Mouse (Mus musculus) thymus, postnatal 10 days (tissue): ENCODE results near the gene Gsk3b.
"Not testable (repeated sequence)": the region's sequence is repeated elsewhere in the genome, so short reads cannot be mapped to it uniquely, and the experiment has no call there.

Experiments used
- DNase-seq, 2 experiments: peaks; one replicate each; pipeline ENCODE4 v3.0.0; 2021; ENCODE audit warnings: low spot score in 2 of 2

Gene Gsk3b

DNA sequence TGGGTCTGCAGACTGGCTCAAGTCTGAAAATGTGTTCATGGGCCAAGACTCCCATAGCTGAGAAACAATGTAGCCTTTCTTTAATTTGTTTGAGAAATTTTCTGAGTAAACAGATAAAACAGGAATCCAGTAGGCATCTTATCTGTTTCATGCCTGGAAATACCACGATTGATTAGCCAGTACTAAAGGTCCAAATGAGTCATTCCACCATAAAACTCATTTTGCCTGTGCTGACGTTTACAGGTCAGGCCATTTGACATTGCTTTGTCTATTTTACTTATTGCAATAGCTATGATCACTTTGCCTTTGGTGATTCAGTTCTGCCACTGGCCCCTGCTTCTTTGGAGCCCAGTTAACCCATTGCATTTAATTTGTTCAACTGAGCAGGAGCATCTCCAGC lies 11.8 kb downstream of the Gsk3b start:
- DNase-seq: no peak

DNA sequence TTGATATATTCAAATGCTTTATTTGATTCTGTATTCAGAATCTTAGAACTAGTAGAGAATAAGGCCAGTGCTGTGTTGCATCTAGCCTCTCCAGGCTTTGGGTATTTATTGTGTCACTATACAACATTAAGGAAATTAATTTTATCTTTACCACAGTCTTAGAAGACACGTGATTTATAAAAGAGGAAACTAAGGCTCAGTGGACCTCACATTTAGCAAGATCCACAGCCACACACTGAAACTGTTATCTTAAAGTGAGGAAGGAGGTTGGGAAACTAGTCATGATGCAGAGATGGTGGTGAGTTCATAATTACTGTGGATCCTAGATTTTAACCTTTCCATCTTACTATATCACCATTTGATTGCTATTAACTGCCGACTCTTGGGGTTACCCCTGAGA lies 16.7 kb downstream of the Gsk3b start:
- DNase-seq: no peak

DNA sequence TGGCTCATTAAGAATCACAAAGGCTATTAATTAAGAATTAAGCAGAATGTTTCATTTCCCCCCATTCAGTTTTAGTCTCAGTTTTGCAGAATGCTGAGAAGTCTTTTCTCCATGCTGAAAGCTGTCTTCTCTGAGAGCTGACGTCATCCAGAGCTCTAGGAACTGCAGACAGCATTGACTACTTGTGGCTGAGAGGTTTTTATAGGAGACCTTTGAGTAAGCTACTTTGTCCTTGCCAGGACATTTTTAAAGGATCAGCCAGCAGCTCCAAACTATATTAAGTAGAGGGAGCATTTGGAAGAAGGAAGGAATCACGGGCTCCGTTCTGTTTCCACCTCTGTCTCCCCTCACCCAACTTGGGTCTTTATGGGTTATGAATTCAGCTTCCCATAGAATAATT lies 17.7 kb downstream of the Gsk3b start:
- no peak for DNase-seq

DNA sequence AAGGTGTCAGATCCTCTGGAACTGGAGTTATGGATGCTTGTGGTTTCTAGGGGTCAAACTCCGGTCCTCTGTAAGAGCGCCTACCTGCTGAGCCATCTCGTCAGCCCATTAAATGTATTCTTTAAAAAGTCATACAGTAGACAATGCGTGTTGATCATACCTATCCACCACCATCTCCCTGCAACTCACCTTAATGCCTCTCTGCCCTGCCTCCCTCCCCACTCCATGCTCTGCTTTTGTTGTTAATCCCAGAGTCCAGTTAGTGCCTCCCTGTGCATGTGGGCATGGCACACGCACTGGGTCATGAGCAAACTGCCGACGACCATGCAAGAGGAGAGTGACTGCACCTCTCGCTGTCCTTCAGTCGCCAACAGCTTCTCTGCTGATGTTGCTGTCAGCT lies 21.2 kb downstream of the Gsk3b start:
- no peak for DNase-seq

DNA sequence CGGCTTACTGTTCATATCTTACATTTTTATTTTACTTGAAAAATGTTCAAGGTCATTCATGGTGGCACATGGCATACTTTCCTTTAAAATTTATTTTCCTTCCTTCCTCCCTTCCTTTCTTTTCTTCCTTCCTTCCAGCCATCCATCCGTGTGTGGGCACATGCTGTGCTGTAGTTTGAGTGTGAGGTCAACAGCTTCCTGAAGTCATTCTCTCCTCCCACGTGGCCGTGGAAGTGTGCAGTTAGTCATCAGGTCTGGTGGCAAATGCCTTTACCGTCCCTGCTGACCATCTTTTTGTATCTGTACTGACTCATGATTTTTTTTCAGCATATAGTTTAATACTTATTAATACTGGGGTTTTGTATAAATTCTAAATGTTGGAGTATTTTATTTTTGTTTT lies 21.8 kb downstream of the Gsk3b start:
- DNase-seq: no peak

DNA sequence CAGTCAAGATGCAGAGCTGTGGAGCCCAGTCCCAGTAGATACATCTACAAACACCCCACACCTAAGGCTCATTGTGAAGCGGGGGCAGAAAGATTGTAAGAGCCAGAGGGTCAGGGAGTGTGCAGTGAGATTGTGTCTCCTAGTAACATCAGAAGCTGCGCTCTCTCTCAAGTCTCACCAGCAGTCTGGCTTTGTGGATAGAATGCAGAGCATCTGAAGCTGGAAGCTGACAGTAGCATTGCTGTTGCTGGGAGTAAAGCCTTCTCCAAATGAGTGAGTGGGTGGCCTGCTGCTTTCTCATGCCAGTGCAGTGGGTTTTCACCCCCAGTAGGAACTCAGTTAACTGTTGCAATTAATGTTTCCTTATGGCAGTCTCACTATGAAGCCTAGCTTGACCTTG lies 25.3 kb downstream of the Gsk3b start:
- no peak for DNase-seq

DNA sequence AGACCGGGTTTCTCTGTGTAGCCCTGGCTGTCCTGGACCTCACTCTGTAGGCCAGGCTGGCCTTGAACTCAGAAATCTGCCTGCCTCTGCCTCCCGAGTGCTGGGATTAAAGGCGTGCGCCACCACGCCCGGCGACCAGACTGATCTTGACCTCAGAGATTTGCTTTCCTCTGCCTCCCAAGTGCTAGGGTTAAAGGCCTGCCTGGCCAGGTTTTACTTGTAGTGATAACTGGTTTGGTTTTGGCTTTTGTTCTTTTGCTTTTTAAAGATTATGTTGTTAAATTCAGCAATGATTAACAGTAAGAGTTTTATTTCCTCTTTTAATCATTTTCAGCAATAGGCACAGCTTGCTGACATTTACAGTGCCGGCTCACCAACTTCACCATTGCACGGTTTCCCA lies 29.1 kb downstream of the Gsk3b start:
- not testable (repeated sequence) for DNase-seq

DNA sequence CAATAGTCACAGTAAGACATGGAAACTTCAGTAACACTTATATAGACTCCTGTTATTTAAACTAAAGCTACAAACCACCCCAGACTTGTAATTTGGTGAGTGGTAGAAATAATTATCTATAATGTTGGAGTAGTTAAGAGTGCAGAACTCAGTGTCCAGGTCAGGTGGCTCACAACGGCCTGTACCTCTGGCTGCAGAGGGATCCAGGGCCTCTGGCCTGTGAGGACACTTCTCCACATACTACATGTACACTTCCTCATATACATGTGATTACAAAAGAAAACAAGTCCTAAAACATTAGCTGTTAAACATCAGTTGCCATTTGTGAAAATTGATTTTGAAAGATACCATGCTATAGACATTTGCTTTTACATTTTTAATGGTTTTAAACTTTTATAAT lies 29.9 kb downstream of the Gsk3b start:
- DNase-seq: no peak

DNA sequence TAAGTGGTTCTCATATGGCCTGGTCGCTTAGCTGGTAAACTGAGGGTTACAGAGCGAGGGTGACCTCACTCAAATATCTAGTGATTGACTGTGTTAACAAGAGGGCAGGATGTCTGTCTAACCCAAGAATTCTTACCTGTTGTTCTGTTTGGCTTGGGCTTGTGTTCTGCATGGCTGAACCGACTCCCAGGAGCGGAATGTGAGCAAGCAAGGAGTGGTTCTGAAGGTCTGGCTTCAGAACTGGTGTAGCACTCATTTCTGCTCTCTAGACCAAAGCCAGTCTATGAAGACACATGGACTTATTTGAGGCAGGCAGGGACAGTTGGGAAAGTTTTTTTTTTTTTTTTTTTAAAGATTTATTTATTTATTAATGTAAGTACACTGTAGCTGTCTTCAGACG lies 30.5 kb downstream of the Gsk3b start:
- DNase-seq: no peak

DNA sequence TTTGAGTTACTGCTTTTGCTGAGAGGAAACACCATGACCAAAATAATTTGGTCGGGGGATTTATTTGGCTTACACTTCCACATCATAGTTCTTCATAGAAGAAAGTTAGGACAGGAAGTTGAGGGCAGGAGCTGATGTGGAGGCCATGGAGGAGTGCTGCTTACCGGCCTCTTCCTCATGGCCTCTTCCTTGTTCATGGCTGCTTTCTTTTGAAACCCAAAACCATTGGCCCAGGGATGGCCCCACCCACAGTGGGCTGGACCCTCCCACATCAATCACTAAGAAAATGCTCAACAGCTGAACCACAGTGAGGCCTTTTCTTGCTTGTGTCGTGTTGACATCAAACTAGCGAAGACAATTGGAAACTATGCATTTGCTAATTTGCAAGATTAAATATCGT lies 40.4 kb downstream of the Gsk3b start:
- DNase-seq: no peak

DNA sequence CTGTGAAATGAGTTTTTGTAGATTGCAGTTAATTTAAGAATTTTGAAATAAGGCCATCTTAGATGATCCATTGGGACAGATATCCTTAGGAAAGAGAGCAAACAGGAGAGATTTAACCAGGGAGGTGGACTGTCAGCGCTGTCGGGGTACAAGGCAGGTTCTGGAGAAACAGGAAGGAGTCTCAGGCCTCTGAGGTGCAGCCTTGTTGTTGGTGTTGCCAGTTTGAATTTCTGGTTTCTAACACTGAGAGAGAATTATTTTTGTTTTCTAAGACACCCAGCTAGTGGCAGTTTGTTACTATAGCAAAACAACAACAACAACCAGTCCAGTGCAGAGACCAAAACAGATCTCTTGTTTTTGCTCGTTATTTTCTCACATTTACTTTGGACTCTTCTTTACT lies 42.2 kb downstream of the Gsk3b start:
- peak in 1 of 2 experiments; percentile 19 for DNase-seq

DNA sequence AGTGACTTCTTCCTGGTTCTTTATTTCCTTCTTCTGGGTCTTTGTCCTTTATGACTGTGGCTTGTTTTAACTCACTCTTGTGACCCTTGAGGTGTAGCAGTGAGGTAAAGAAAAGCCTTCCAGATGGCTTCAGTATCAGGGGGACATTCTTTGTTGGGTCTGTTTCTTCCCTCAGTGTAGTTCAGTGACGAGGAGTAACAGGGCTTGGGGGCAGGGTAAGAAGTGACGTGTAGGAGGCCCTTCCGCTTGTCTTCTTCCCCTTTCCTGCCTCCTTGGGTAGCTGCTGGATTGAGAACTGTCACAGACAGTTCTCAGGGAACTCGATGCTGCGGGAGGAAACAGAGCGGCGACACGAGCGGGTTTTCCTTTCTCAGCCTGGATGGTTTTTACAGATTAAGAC lies 43.0 kb downstream of the Gsk3b start:
- DNase-seq: peak; percentile 36 to 44

DNA sequence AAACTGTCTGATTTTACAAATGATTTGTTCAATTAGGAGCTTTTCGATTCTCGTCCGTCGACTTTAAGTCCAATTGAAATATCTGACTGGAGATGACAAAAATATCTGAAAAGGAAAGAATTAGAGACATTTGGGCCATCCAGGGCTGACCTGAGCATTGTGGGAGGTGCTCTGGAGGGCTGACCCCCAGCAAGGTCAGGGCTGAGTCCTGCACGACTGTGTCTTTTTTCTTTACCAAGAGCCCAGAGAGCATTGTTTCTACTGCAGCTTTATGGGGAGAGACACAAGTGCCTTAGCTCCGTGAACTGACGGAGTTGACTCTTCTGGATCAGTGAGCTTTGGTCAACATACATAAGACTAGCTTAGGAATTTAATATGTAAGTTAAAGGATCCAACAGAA lies 43.4 kb downstream of the Gsk3b start:
- no peak for DNase-seq

DNA sequence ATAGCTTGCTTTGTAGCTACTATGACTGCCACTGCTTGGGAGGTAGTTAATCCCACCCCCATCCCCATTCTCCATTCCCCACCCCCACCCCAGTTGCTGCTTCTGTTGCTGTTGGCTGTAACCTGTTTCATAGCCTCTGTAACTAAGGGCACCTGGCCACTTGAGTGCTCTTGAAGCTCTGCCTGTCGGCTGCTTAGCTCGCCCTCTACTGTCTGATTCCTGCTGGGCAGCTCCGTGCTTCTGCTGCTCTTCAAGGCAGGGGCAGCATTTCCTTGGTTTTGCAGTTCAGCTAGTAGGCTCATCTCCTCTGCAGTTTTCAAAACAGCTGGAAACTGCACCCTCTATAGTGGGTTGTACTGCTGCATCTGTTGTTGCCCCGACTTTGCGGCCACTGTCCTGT lies 48.5 kb downstream of the Gsk3b start:
- DNase-seq: peak; percentile 43 to 60

DNA sequence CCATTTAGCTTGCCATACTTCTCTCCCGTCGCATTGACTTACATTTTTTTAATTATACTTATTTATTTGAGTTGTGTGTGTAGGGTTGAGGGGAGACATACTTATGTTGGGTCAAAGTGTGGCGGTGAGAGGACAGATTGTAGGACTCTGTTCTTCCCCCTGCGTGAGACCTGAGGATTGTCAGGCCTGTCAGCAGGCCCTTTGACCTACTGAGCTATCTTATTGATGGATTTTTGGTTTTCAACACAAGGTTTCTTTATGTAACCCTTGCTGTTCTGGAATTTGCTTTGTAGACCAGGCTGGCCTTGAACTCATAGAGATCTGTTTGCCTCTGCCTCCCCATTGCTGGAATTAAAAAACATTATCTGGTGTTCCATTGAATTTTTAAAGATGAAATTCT lies 56.1 kb downstream of the Gsk3b start:
- no peak for DNase-seq

DNA sequence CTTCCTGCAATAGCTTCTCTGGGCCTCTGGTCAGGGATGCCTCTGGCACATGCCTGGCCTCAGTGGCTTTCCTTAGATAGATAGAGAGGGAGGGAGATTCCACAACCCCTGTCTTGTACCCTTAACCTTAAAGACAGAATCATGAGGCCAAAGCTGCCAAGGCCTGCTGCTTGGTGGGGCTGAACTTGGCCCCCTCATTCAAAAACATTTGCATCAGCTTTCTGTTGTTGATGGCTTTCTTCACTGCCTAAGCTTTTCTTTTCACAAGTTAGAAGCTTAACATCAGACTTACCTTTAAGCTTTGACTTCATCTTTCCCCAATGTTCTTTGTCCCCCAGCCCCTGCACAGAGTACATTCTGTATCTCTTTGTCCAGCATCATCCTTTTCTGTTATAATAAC lies 61.8 kb downstream of the Gsk3b start:
- no peak for DNase-seq

DNA sequence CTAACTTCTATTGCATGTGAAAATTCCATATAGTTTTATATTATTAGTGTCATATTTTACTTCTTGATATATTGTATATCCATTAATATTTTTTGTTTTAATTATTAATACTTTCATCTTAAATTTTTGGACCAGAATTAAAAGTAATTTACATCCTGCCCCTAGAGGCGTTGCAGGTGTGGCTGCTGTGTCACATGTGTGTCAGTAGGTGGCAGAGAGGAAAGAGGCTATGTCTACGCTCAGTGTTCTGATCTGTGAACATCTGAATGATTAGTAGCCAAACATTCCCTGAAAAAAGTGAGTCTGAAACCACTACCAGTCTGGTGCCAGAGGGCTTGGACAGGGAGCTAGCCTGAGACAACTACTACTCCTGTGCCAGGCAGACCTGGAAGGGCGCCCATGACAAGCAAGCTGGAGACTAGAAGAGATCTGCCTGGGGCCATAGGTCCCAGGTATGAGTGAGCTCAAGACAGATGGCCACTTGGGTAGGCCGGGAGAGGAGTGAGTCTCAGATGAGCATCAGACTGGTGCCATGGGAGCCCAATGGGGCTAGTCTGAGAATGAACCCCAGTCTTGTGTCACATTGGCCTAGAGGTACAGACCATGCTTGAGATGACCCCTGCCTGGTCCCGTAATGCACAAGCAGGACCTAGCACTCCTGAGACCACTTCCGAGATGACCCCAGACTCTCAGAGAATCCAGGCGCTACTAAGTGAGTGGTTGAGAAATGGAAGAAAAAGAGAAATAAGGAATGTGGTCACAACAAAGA lies 69.2 kb downstream of the Gsk3b start:
- no peak for DNase-seq

DNA sequence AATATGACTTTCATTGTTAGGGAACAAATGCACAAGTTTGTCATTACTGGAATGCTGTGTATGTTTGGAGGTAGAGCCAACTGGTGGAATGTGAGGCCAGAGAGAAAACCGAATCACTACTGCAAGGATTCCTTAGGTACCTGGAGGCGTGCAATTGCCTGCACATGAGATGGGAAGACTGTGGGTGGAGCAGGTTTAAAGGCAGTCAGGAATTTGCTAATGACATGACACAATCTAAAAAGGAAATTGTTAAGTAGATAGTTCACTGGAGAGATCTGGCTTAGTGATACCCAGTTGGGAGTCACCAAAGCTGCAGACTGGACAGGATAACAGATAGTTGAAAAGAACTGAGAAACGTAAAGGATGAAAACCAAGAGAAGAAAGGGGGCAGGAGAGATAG lies 73.2 kb downstream of the Gsk3b start:
- no peak for DNase-seq

DNA sequence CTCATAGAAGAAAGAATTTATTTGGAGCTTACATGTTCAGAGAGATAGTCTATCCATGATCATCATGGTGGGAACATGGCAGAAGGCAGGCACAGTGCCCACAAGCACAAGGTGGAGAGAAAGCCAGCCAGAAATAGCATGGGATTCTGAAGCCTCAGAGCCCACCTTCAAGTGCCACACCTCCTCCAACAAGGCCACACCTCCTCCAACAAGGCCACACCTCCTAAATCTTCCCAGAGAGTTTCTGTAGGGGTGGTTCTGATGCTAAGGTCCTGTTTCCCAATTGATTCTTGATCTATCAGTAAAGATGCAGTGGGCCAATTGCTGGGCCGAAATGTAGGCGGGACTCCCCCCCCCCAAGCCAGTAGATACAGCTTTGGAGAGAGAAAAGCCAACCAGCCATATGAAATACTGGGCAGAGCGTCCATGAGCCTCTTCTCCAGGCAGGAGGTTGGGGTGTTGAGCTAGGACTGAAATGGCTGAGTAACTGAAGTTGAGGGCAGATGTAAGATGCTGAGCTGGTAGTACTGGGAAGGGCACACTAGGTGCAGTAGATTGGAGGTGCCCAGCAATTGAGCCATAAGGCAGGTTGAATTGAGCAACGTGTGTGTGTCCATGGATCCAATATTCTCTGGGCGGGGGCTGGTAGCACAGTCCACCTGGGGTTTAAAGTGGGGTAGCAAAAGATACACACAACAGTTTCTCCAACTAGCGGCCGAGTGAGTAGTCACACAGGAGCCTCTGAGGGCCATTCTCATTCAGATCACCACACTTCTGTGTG lies 76.2 kb downstream of the Gsk3b start:
- no peak for DNase-seq

DNA sequence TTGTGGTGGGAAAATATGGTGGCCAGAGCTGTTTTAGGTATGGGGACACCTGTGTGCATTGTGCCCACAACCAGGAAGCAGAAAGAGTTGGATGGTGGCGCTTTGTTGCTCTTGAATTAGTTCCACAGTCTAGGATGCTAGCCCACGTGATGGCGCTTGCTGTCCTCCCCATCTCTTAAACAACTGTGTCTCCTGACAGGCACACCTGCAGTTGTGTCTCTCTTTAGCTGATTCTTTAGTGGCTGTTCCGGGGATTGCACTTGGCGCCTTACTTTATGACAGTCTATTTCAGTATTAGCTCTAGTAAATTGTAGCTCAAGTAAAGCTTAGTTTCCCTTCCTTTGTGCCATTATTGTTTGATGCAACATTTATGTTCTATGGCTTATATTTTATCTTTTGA lies 80.2 kb downstream of the Gsk3b start:
- DNase-seq: no peak

DNA sequence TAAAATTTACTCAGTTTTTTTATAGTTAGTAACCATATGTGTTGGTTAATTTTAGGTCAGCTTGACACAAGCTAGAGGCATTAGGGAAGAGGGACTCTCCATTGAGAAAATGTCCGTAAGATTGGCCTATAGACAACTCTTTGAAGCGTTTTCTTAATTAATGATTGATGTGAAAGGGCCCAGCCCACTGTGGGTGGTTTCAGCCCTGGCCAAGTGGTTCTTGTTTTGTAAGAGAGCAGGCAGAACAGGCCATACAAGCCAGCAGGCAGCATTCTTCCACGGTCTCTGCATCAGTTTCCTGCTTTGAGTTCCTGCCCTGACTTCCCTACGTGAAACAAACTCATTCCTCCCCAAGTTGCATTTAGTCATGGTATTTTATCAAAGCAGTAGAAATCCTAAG lies 90.3 kb downstream of the Gsk3b start:
- no peak for DNase-seq

DNA sequence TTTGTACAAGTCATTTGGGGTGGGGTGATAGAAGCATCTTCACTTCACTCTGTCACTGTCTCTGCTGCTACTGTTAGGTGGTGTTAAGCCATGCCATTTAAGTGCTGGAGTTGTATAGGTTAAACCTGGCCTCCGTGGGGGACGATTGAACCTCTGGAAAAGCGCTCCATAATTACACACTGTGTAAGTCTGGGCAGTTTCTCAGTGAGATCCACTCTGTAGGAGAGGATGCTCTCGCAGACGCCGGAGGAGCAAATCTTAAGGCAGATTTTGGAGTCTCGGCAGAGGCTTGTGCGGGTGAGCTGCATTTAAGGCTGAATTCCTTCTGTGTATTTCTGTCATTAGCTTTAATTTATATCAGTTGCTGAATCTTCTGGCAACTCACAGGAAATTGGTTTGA lies 92.6 kb downstream of the Gsk3b start:
- DNase-seq: no peak

DNA sequence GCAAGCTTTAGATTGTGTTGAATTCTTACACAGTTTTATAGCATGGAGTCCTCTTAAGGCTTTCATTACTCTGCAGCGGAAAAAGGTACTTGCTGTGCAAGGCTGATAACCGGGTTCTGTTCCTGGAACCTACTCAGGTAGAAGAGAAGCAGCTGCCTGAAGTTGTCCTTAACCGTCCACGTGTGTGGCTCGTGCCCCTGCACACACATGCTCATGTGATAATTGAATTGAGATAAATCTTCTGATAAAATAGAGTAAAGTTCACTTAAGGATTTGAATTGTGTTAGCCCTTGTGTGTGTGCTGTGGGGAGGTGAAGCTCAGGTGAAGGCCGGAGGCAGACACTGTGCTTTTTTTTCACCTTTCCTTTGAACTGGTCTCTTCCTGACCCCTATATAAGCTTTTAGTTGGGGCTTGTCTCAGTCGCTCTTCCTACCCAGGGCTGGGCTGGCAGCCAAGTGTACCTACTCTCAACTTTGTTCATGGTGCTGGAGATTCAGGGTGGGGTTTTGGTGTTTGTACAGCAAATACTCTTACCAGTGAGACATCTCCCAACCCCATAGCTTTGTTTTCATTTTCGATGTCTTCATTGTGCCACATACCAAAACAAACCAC lies 96.0 kb downstream of the Gsk3b start:
- DNase-seq: no peak
